ENCODE assay signal across 8 mouse cellular contexts in the genomic region with DNA sequence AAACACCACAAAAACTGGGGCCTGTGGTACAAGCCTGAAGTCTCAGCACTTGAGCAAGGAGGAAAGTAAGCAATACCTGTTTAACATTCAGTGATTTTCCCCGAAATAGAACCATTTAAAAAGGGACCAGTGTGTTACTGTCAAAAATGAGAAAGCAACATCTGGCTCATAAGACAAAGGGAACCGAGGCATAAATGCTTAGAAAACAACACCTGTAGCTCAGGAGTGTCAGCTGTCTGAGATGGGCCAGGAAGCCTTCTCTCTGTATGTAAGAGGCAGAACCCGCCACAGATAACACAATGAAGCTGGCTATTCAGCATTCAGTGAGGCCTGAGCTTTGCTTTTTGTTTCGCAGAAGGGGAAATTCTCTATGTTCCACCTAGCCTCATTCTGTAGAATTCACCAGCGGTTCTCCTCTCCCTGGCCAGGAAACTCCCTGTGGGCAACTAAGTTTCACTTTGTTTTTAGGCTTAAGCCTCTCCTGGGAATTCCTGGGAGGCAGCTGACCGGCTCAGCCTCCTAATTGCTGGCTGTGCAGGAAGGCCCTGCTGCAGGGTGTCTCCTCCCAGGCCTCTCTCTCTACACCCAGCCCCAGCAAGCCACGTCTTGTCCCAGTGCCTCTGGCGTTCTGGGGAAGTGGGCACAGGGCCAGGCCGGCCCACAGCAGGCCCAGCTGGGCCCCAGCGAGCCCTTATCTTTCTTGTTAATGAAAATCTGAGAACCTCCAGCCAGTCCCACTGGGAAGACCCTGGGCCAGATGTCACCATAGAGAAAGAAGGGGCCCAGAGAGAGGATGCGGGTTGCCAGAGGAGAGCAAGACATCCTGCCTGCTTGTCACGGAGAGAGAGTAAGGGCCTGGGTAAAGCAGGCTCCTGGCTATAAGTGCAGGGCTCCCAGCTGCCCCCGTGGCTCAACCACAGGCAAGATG. TPM values are rescaled to one million over a fixed set of nuclear protein-coding genes. Genes with fewer than 3 reads are reported as not detected.
DNase-seq lines count a peak whose midpoint lies in the region; ATAC-seq lines count a peak whose summit lies in the region.

No protein-coding gene starts in this region.

- no peaks in the 10 kb centered on the region for H3K36me3 ChIP-seq in embryonic facial prominence, embryonic 13.5 days
- H3K36me3 ChIP-seq in heart, embryonic 13.5 days: no peaks in the 10 kb centered on the region
- no peaks in the 10 kb centered on the region for H3K36me3 ChIP-seq in kidney, embryonic 14.5 days (ENCODE audit: control insufficient read depth, insufficient read depth, low read length)
- no peaks in the 10 kb centered on the region for H3K36me3 ChIP-seq in lung, embryonic 16.5 days (ENCODE audit: control insufficient read depth, insufficient read depth, low read length)

- peak overlapping the region; percentile 62 for H3K9ac ChIP-seq in embryonic facial prominence, embryonic 13.5 days
- peak overlapping the region; percentile 54 for H3K9ac ChIP-seq in heart, embryonic 13.5 days
- peak overlapping the region; percentile 42 for H3K9ac ChIP-seq in kidney, embryonic 14.5 days (ENCODE audit: low read depth, low read length)
- H3K9ac ChIP-seq in lung, embryonic 16.5 days (ENCODE audit: low read length): peak overlapping the region; percentile 49

- H3K4me3 ChIP-seq in embryonic facial prominence, embryonic 13.5 days: no peak overlapping the region
- 0 out of 2 replicates have a peak overlapping the region, but pooled peaks have one; percentile 5 for H3K4me3 ChIP-seq in heart, embryonic 13.5 days
- H3K4me3 ChIP-seq in kidney, embryonic 14.5 days (ENCODE audit: low read length): no peak overlapping the region
- H3K4me3 ChIP-seq in lung, embryonic 16.5 days (ENCODE audit: low read length): no peak overlapping the region

- no peaks in the 10 kb centered on the region for H3K27me3 ChIP-seq in embryonic facial prominence, embryonic 13.5 days
- H3K27me3 ChIP-seq in heart, embryonic 13.5 days (replicated peaks): no peaks in the 10 kb centered on the region
- no peaks in the 10 kb centered on the region for H3K27me3 ChIP-seq in kidney, embryonic 14.5 days (ENCODE audit: control insufficient read depth, insufficient read depth, low read length)
- no peaks in the 10 kb centered on the region for H3K27me3 ChIP-seq in lung, embryonic 16.5 days (ENCODE audit: control insufficient read depth, insufficient read depth, low read depth, low read length)

- H3K9me3 ChIP-seq in embryonic facial prominence, embryonic 13.5 days: no peaks in the 10 kb centered on the region
- H3K9me3 ChIP-seq in heart, embryonic 13.5 days: no peaks in the 10 kb centered on the region
- H3K9me3 ChIP-seq in kidney, embryonic 14.5 days (ENCODE audit: control insufficient read depth, low read length): no peaks in the 10 kb centered on the region
- no peaks in the 10 kb centered on the region for H3K9me3 ChIP-seq in lung, embryonic 16.5 days (ENCODE audit: control insufficient read depth, low read length)

- no peak for ATAC-seq in embryonic facial prominence, embryonic 13.5 days (ENCODE audit: insufficient number of reproducible peaks, insufficient read depth, low FRiP score, low TSS enrichment, low read depth)
- peak; percentile 28; the same call in 1 of the 2 replicates for ATAC-seq in heart, embryonic 13.5 days (ENCODE audit: extremely low read depth, insufficient number of reproducible peaks, low FRiP score, low TSS enrichment)
- ATAC-seq in kidney, embryonic 14.5 days (ENCODE audit: low FRiP score, low TSS enrichment): peak; percentile 60; the same call in 1 of the 2 replicates
- ATAC-seq in lung, embryonic 16.5 days (ENCODE audit: low read depth): peak; percentile 73
- ATAC-seq in erythroid progenitor cell, adult 5-6 weeks (replicated peaks; ENCODE audit: low FRiP score, poor library complexity, severe bottlenecking): no peak

- 0 out of 2 replicates have a peak overlapping the region, but pooled peaks have one; percentile 16 for H3K4me2 ChIP-seq in embryonic facial prominence, embryonic 13.5 days
- peak overlapping the region; percentile 49 for H3K4me2 ChIP-seq in heart, embryonic 13.5 days
- H3K4me2 ChIP-seq in kidney, embryonic 14.5 days (replicated peaks; ENCODE audit: low read depth, low read length): 0 out of 2 replicates have a peak overlapping the region, but pooled peaks have one; percentile 8
- peak overlapping the region; percentile 23 for H3K4me2 ChIP-seq in lung, embryonic 16.5 days (ENCODE audit: low read depth, low read length)

- DNase-seq in spleen, adult 18-20 months: peak; percentile 44 to 60
- no peak for DNase-seq in spleen, postnatal 14 days (ENCODE audit: low spot score in 2 of 2)
- peak; percentile 81 for DNase-seq in ovary, postnatal 36 days (ENCODE audit: low spot score)

- H3K4me1 ChIP-seq in embryonic facial prominence, embryonic 13.5 days: peaks cover 42% of the 10 kb centered on the region
- H3K4me1 ChIP-seq in heart, embryonic 13.5 days: peaks cover 51% of the 10 kb centered on the region
- H3K4me1 ChIP-seq in kidney, embryonic 14.5 days (ENCODE audit: control insufficient read depth, insufficient read depth, low read length): peaks cover 25% of the 10 kb centered on the region
- peaks cover 26% of the 10 kb centered on the region for H3K4me1 ChIP-seq in lung, embryonic 16.5 days (replicated peaks; ENCODE audit: control insufficient read depth, insufficient read depth, low read length)

- WGBS in embryonic facial prominence, embryonic 13.5 days: 24% methylated on average over 13 of the region's 13 CpGs
- WGBS in heart, embryonic 13.5 days: 17% methylated on average over 13 of the region's 13 CpGs
- 31% methylated on average over 13 of the region's 13 CpGs for WGBS in kidney, embryonic 14.5 days
- 23% methylated on average over 13 of the region's 13 CpGs for WGBS in lung, embryonic 16.5 days

- H3K27ac ChIP-seq in embryonic facial prominence, embryonic 13.5 days: peak overlapping the region; percentile 83
- H3K27ac ChIP-seq in heart, embryonic 13.5 days (replicated peaks): peak overlapping the region; percentile 94
- peak overlapping the region; percentile 85 for H3K27ac ChIP-seq in kidney, embryonic 14.5 days (ENCODE audit: low read depth, low read length)
- H3K27ac ChIP-seq in lung, embryonic 16.5 days (ENCODE audit: low read length): peak overlapping the region; percentile 89

RNA-seq across cellular contexts. Expression of gene Snn, which starts 2.3 kb away (rescaled TPM):
- polyA plus RNA-seq in embryonic facial prominence, embryonic 13.5 days (2015; fragmentation: Nextera tagmentation; extraction: Ambion mirVana): 50.7 and 51.1 TPM in 2 replicates
- 40.1 and 40.3 TPM in 2 replicates for polyA plus RNA-seq in heart, embryonic 13.5 days (2015; fragmentation: Nextera tagmentation; extraction: Ambion mirVana)
- polyA plus RNA-seq in kidney, embryonic 14.5 days (2014; fragmentation: Nextera tagmentation; extraction: Ambion mirVana): 32.5 and 54.4 TPM in 2 replicates
- 42.9 and 46.1 TPM in 2 replicates for polyA plus RNA-seq in lung, embryonic 16.5 days (2015; fragmentation: Nextera tagmentation; extraction: Ambion mirVana)
- 6.5 and 7.1 TPM in 2 replicates for total RNA-seq in erythroid progenitor cell, adult 5-6 weeks (2015; ENCODE audit: low replicate concordance)
- 7.1 and 13.2 TPM in 2 replicates for total RNA-seq in erythroid progenitor cell, adult 5-6 weeks (2017; ENCODE audit: low replicate concordance)

RNA-seq across cellular contexts. Expression of gene Litaf, which starts 2.9 kb away (rescaled TPM):
- 111 and 120 TPM in 2 replicates for polyA plus RNA-seq in embryonic facial prominence, embryonic 13.5 days (2015; fragmentation: Nextera tagmentation; extraction: Ambion mirVana)
- 66.2 and 70.0 TPM in 2 replicates for polyA plus RNA-seq in heart, embryonic 13.5 days (2015; fragmentation: Nextera tagmentation; extraction: Ambion mirVana)
- 104 and 121 TPM in 2 replicates for polyA plus RNA-seq in kidney, embryonic 14.5 days (2014; fragmentation: Nextera tagmentation; extraction: Ambion mirVana)
- 110 and 111 TPM in 2 replicates for polyA plus RNA-seq in lung, embryonic 16.5 days (2015; fragmentation: Nextera tagmentation; extraction: Ambion mirVana)
- total RNA-seq in erythroid progenitor cell, adult 5-6 weeks (2015; ENCODE audit: low replicate concordance): 20.9 and 22.2 TPM in 2 replicates
- total RNA-seq in erythroid progenitor cell, adult 5-6 weeks (2017; ENCODE audit: low replicate concordance): 10.0 and 13.1 TPM in 2 replicates

Comparison
In these comparisons a context has a peak if more than half of its experiments do, and no peak if none do; other contexts are left out.
1. DNase-seq: peak in spleen, adult 18-20 months (2 of 2) and ovary, postnatal 36 days (single experiment); none in spleen, postnatal 14 days (0 of 2).
2. ATAC-seq: peak in heart, embryonic 13.5 days (single experiment), kidney, embryonic 14.5 days (single experiment) and lung, embryonic 16.5 days (single experiment); none in embryonic facial prominence, embryonic 13.5 days (single experiment) and erythroid progenitor cell, adult 5-6 weeks (single experiment).
3. Peak in every context shown above with its lines, with median percentiles within 50 percentile points of each other: H3K27ac ChIP-seq, H3K4me2 ChIP-seq and H3K9ac ChIP-seq.